Mouse (Mus musculus) subcutaneous adipose tissue, adult 2 months (tissue): ENCODE data around the gene Cntnap2. TPM values are rescaled to one million over a fixed set of nuclear protein-coding genes. Genes with fewer than 3 reads are reported as not detected.

Experiments used
- polyA plus RNA-seq: library from polyadenylated mRNA; depleted of rRNA; stranded (reverse); fragments of >200 nt; gene quantifications from 2 replicates; pipeline ENCODE4 v1.2.3, GENCODE M21; 2012; ENCODE audit warnings: low replicate concordance; rRNA removed

The Cntnap2 gene
- 0.04 and 2.2 TPM in 2 replicates for polyA plus RNA-seq

DNA sequence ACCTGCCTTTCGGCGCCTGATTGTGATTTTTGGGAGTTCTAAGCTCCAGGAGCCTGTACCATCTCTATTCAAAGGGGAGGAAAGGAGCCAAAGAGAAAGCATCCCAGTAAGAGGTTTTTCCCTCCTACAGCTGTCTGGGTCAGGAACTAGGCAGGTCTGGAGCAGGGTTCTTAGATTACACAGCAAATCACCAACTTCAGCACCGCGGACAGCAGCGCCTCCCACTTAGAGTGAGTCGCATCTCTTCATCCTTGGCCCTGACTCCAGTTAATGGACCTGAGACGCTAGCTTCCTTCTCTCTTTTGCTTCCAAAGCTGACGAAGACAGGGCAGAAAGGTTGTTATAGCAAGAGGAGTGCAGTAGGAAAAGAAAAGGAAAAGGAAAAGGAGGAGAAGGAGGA is at the start of gene Cntnap2:
Cntnap2 (plus strand) TSS at position 267 of the 400 bp plus-strand sequence.

